Mouse (Mus musculus) heart, postnatal 14 days (tissue): Measurements from ENCODE around the gene Rora. TPM values are rescaled to one million over a fixed set of nuclear protein-coding genes. Genes with fewer than 3 reads are reported as not detected.

Experiments
- DNase-seq, 2 experiments: peaks; one replicate each; pipeline ENCODE4 v3.0.0; 2021 to 2022
- intact Hi-C: fragments of 180-260 bp; cut with DNase I; formaldehyde crosslinking; loops from one replicate; pipeline ENCODE4 v1.15.1; 2025
- total RNA-seq, 2 experiments: library from RNA; stranded (reverse); gene quantifications; 2 replicates each; pipeline ENCODE4 v1.2.3; 2021

The Rora gene
- total RNA-seq, 2 experiments from 2014 or later = 23.3 to 32.9 TPM

GRCm38 (mm10) chr9:69347796-69348195 is 694.2 kb downstream of the Rora start:
- DNase-seq = no peak
- intact Hi-C loops = no loop called here

GRCm38 (mm10) chr9:69349537-69349936 is 696.0 kb downstream of the Rora start:
- no peak for DNase-seq
- intact Hi-C loops = no loop called here

GRCm38 (mm10) chr9:69354228-69354627 is 700.6 kb downstream of the Rora start:
- intact Hi-C loops = no loop called here

GRCm38 (mm10) chr9:69357834-69358233 is 704.2 kb downstream of the Rora start:
- intact Hi-C loops = loop anchor here (2.0 kb wide), 1 partner anchor 121 kb away; no protein-coding TSS in a partner anchor
- DNase-seq = peak; percentile 26 to 68

More at GRCm38 (mm10) chr9:69354228-69354627, 700.6 kb downstream of the Rora start:
- no peak for DNase-seq

- DNase-seq = no peak
- intact Hi-C loops = loop anchor here (2.0 kb wide), 1 partner anchor 120 kb away; no protein-coding TSS in a partner anchor
Observed at GRCm38 (mm10) chr9:69358797-69359196, 705.2 kb downstream of the Rora start.

GRCm38 (mm10) chr9:69361951-69362445 is 708.4 kb downstream of the Rora start:
- intact Hi-C loops = loop anchor here (5.0 kb wide), 1 partner anchor 65 kb away; no protein-coding TSS in a partner anchor
- DNase-seq = no peak

- no peak for DNase-seq
- intact Hi-C loops = loop anchor here (5.0 kb wide), 1 partner anchor 65 kb away; no protein-coding TSS in a partner anchor
Observed at GRCm38 (mm10) chr9:69362766-69363165, 709.2 kb downstream of the Rora start.

GRCm38 (mm10) chr9:69364117-69364516 is 710.5 kb downstream of the Rora start:
- intact Hi-C loops = loop anchor here (5.0 kb wide), 1 partner anchor 67 kb away; no protein-coding TSS in a partner anchor
- no peak for DNase-seq

GRCm38 (mm10) chr9:69367055-69367454 is 713.5 kb downstream of the Rora start:
- intact Hi-C loops = loop anchor here (5.0 kb wide), 1 partner anchor 410 kb away; no protein-coding TSS in a partner anchor
- no peak for DNase-seq

GRCm38 (mm10) chr9:69368071-69368470 is 714.5 kb downstream of the Rora start:
- DNase-seq = peak; percentile 74 to 82
- intact Hi-C loops = loop anchor here (5.0 kb wide), 1 partner anchor 411 kb away; no protein-coding TSS in a partner anchor

- no peak for DNase-seq
- intact Hi-C loops = no loop called here
Observed at GRCm38 (mm10) chr9:69371046-69371724, 717.6 kb downstream of the Rora start.

GRCm38 (mm10) chr9:69372871-69373270 is 719.3 kb downstream of the Rora start:
- no peak for DNase-seq
- intact Hi-C loops = no loop called here

GRCm38 (mm10) chr9:69376982-69377653 is 723.5 kb downstream of the Rora start:
- intact Hi-C loops = no loop called here
- DNase-seq = no peak

GRCm38 (mm10) chr9:69377654-69378045 is 724.1 kb downstream of the Rora start:
- no peak for DNase-seq
- intact Hi-C loops = no loop called here

GRCm38 (mm10) chr9:69380546-69380945 is 727.0 kb downstream of the Rora start:
- intact Hi-C loops = no loop called here
- DNase-seq = no peak

GRCm38 (mm10) chr9:69381741-69382140 is 728.2 kb downstream of the Rora start:
- intact Hi-C loops = no loop called here
- DNase-seq = no peak

GRCm38 (mm10) chr9:69384475-69384874 is 730.9 kb downstream of the Rora start:
- DNase-seq = no peak
- intact Hi-C loops = no loop called here

GRCm38 (mm10) chr9:69384905-69385304 is 731.3 kb downstream of the Rora start:
- DNase-seq = no peak
- intact Hi-C loops = no loop called here

- intact Hi-C loops = no loop called here
- DNase-seq = no peak
Observed at GRCm38 (mm10) chr9:69387296-69387695, 733.7 kb downstream of the Rora start.

GRCm38 (mm10) chr9:69390631-69391030 is 737.0 kb downstream of the Rora start:
- DNase-seq = no peak
- intact Hi-C loops = no loop called here

GRCm38 (mm10) chr9:69394234-69394633 is 740.6 kb downstream of the Rora start:
- no peak for DNase-seq
- intact Hi-C loops = no loop called here

- intact Hi-C loops = no loop called here
- DNase-seq = no peak
Observed at GRCm38 (mm10) chr9:69397432-69397759, 743.8 kb downstream of the Rora start.
